Mouse (Mus musculus) ES-Bruce4 (cell line): ENCODE data around the gene Car5a. TPM values are rescaled to one million over a fixed set of nuclear protein-coding genes. Genes with fewer than 3 reads are reported as not detected.

Experiments used
- H3K27ac ChIP-seq: 2 replicates; pipeline ENCODE4 v1.5.1; 2012; ENCODE audit warnings: low read length, inconsistent platforms; ENCODE audit not compliant: insufficient read depth
- H3K27me3 ChIP-seq: 2 replicates; pipeline ENCODE4 v1.6.1; 2012; ENCODE audit warnings: mild to moderate bottlenecking, low read length, inconsistent platforms; ENCODE audit not compliant: control insufficient read depth, poor library complexity, insufficient read depth, severe bottlenecking
- H3K36me3 ChIP-seq: 2 replicates; pipeline ENCODE4 v1.6.1; 2012; ENCODE audit warnings: inconsistent platforms, mild to moderate bottlenecking, low read length, moderate library complexity; ENCODE audit not compliant: control insufficient read depth, poor library complexity, insufficient read depth, severe bottlenecking
- H3K4me1 ChIP-seq: one replicate; pipeline ENCODE4 v1.8.1; 2011; ENCODE audit warnings: low read length; ENCODE audit not compliant: control insufficient read depth, insufficient read depth
- H3K4me3 ChIP-seq: 2 replicates; pipeline ENCODE4 v1.5.1; 2011; ENCODE audit warnings: low read depth, mild to moderate bottlenecking, low read length
- H3K9ac ChIP-seq: 2 replicates; pipeline ENCODE4 v1.6.1; 2012; ENCODE audit warnings: low read depth, mild to moderate bottlenecking, inconsistent platforms; ENCODE audit not compliant: poor library complexity, severe bottlenecking
- H3K9me3 ChIP-seq: replicated peaks from 2 replicates; pipeline ENCODE4 v1.6.1; 2012; ENCODE audit warnings: mild to moderate bottlenecking, low read length, inconsistent platforms; ENCODE audit not compliant: control insufficient read depth, poor library complexity, insufficient read depth, severe bottlenecking
- CTCF ChIP-seq: IDR thresholded peaks from one replicate; pipeline ENCODE4 v1.8.1; 2011; ENCODE audit warnings: low read depth, low read length
- EP300 ChIP-seq: IDR thresholded peaks from 2 replicates; pipeline ENCODE4 v1.6.1; 2011; ENCODE audit warnings: low read depth, low read length; ENCODE audit not compliant: insufficient read depth
- POLR2A ChIP-seq: IDR thresholded peaks from one replicate; pipeline ENCODE4 v1.8.1; 2011; ENCODE audit warnings: low read length; ENCODE audit not compliant: insufficient read depth
- polyA plus RNA-seq: library from polyadenylated mRNA; stranded (reverse); fragments of >200 nt; gene quantifications from 2 replicates; pipeline ENCODE4 v1.2.4, GENCODE M21; 2011; ENCODE audit warnings: low read depth; ENCODE audit not compliant: missing spikeins, insufficient read depth, insufficient read length

Car5a gene
- polyA plus RNA-seq, 1 experiment, result 5.8 TPM

- no peaks in the 10 kb centered on the region for H3K27me3 ChIP-seq
- TF ChIP-seq POLR2A (no peak), CTCF (no peak), EP300 (no peak)
- peaks cover 3% of the 10 kb centered on the region; the same call in 1 of the 2 replicates for H3K36me3 ChIP-seq
- peaks cover 6% of the 10 kb centered on the region for H3K4me1 ChIP-seq
- H3K4me3 ChIP-seq, result peak overlapping the region; percentile 61
- H3K9ac ChIP-seq, result peak overlapping the region; percentile 58
- H3K9me3 ChIP-seq, result no peaks in the 10 kb centered on the region
- H3K27ac ChIP-seq, result peak overlapping the region; percentile 35
Observed at GRCm38 (mm10) chr8:121948321-121949145, 3.8 kb upstream of the Car5a start.

GRCm38 (mm10) chr8:121947753-121948141, 3.0 kb upstream of the Car5a start:
- TF ChIP-seq EP300, result 0 out of 2 replicates have a peak, but pooled peaks have one; percentile 53
- TF ChIP-seq POLR2A, result peak; percentile 75
- no peak for TF ChIP-seq CTCF
- Histone ChIP-seq H3K27me3 (no peaks in the 10 kb centered on the region), H3K9ac (peak overlapping the region; percentile 58), H3K27ac (peak overlapping the region; percentile 45), H3K9me3 (no peaks in the 10 kb centered on the region), H3K4me3 (peak overlapping the region; percentile 61), H3K36me3 (no peaks in the 10 kb centered on the region), H3K4me1 (peaks cover 6% of the 10 kb centered on the region)

GRCm38 (mm10) chr8:121947047-121947752, 2.5 kb upstream of the Car5a start:
- H3K36me3 ChIP-seq, result no peaks in the 10 kb centered on the region
- TF ChIP-seq EP300 (no peak), CTCF (no peak), POLR2A (no peak)

DNA sequence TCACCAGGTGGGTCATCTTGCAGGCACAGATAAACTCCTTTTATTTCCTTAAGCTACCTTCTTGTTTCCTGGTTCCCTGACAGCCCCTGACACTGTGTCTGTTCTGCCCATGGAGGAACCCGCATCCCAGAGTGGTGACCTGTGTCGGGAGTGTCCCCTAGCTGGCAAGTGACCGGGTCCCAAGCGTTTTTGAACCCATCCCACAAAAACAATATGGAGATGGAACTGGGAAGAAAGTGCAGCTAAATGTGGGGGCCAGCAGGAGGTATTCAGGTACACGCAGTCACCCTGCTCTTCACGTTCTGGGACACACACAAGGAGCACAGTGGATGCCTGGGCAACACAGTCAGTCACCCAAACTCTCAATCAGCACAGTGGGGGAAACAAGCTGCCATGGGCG, 1.6 kb upstream of the Car5a start:
- Histone ChIP-seq H3K27ac (no peak overlapping the region), H3K4me3 (no peak overlapping the region), H3K9me3 (no peaks in the 10 kb centered on the region), H3K4me1 (peaks cover 6% of the 10 kb centered on the region), H3K9ac (no peak overlapping the region), H3K27me3 (no peaks in the 10 kb centered on the region), H3K36me3 (no peaks in the 10 kb centered on the region)
- TF ChIP-seq POLR2A (no peak), CTCF (no peak), EP300 (no peak)

More at GRCm38 (mm10) chr8:121947047-121947752, 2.5 kb upstream of the Car5a start:
- peak overlapping the region; percentile 58 for H3K9ac ChIP-seq
- H3K9me3 ChIP-seq, result no peaks in the 10 kb centered on the region
- H3K27ac ChIP-seq, result peak overlapping the region; percentile 45
- H3K4me3 ChIP-seq, result peak overlapping the region; percentile 50
- H3K4me1 ChIP-seq, result peaks cover 6% of the 10 kb centered on the region
- H3K27me3 ChIP-seq, result no peaks in the 10 kb centered on the region

DNA sequence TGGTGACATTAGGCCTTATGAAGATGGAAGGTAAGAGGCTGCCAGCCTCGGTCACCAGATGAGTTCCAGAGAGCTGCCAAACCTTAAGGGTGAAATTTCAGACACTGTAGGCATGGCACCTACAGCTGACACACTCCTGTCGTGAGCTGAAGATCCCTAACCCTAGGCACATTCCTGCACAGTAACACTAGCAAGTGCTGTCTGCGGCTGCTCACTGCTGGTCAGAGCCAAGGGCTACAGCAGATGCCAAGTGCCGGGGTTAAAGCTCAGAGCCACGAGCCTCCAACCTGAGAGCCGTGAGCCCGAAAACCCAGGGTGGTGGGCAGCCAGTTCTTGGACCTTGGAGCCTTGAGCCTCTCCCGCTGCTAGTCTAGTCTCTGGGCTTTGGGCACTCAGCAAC, 988 bp downstream of the Car5a start:
- TF ChIP-seq CTCF, result no peak
- TF ChIP-seq POLR2A, result no peak
- TF ChIP-seq EP300, result no peak

GRCm38 (mm10) chr8:121943057-121943540, 1.6 kb downstream of the Car5a start:
- Histone ChIP-seq H3K9me3 (no peaks in the 10 kb centered on the region), H3K4me3 (no peak overlapping the region), H3K36me3 (no peaks in the 10 kb centered on the region), H3K4me1 (peaks cover 3% of the 10 kb centered on the region), H3K9ac (no peak overlapping the region), H3K27ac (no peak overlapping the region), H3K27me3 (no peaks in the 10 kb centered on the region)
- no peak for TF ChIP-seq CTCF
- no peak for TF ChIP-seq POLR2A
- no peak for TF ChIP-seq EP300

More for the DNA sequence above, 988 bp downstream of the Car5a start:
- H3K27ac ChIP-seq, result no peak overlapping the region
- no peak overlapping the region for H3K9ac ChIP-seq
- H3K4me1 ChIP-seq, result peaks cover 5% of the 10 kb centered on the region
- H3K36me3 ChIP-seq, result no peaks in the 10 kb centered on the region
- H3K9me3 ChIP-seq, result no peaks in the 10 kb centered on the region
- H3K27me3 ChIP-seq, result no peaks in the 10 kb centered on the region
- H3K4me3 ChIP-seq, result no peak overlapping the region
